Mouse (Mus musculus) layer of hippocampus, adult 11-12 months (tissue): Measurements from ENCODE around the gene Tenm2.
A peak's percentile ranks its signal among the peaks of the same experiment; 100 is the strongest.

Experiments
- DNase-seq: peaks from one replicate; pipeline ENCODE4 v3.0.0; 2022; ENCODE audit warnings: low spot score

Gene Tenm2

DNA sequence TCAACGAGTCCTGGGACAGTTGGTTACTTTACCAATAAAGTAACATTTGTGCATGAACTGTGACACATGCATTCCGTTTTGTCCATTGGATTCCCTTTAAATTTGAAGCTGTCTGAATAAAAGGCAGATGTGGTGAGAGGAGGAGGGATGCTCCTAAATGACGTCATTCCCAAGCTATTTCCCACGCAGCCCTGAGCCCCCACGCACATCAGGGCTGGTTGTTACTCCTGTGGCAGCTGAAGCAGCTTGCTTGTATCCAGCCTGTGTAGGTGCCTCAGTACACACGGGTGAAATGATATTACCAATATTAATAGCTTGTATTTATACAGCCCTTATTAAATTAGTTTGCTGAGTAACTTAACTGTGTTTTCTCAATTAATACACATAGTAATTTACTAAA is 884.0 kb downstream of the Tenm2 start:
- no peak for DNase-seq

DNA sequence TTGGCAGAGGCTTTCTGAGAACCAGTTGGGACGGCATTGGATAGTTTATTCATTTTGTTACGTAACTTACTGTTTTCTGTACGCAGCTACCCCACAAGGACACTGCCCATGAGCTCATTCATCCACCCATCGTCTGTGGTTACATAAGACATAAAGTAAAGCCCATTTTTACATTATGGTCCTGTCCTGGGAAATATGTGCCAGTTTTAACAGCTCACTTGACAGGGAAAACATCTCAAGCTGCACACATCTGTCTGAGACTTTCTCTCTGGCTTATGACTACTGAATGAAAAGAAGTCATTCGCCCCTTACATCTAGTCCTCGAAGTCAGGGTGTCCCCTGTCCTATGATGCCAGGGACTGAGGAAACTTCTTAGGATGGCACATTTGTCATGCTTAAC is 884.4 kb downstream of the Tenm2 start:
- DNase-seq: no peak

DNA sequence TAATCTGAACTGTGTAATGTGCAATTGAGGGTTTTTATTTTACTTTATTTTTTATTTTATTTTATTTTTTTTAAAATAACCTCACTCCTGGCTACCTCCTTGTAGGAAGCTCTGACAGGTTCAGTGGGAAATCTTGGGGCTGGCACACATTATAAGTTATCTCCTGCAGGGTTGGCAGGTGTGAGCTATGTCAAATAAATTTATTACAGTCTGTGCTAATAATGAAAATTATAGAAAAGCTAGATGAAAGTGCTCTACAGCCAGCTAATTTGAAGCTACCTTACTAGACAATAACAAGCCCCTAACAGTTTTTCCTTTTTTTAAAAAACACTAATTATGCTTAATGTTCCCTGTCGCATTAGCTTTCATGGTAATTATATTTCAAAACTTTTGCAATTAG is 885.5 kb downstream of the Tenm2 start:
- no peak for DNase-seq

DNA sequence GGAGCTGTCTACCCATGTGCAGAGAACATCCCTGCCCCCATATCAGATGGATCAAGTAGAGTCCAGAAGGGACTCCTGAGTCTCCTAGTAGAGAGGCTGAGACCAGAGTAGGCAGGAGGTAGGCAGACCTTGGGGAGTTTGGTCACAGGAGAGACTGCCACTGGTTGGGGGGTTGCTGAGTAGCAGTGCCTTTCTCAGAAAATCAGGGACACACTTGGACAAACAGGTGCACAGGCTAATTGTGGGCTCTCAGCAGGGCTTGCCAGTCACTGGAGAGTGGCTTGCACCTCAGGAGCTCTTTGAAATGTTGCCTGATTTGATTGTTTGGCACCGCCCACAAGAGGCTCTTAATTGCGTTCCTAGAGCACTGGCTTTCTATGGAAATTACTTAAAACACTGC is 885.9 kb downstream of the Tenm2 start:
- no peak for DNase-seq

DNA sequence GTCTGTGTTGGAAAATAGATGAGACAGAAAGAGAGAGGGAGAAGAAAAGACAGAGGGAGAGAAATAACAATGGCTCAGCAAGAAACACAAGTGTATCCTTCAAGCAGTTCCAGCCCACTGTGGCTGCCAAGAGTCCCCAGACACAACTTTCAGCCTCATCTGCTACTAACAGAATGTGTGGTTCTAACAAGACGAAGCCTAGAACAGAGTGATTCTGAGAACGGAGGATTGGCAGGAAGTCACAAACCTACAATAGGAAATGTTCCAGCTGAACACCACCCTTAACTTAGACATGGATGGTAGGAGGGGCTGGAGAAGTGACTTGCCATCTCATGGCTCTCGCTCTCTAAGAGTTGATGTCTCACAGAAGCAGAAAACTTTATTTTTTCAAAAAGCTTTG is 894.0 kb downstream of the Tenm2 start:
- DNase-seq: peak; percentile 59

DNA sequence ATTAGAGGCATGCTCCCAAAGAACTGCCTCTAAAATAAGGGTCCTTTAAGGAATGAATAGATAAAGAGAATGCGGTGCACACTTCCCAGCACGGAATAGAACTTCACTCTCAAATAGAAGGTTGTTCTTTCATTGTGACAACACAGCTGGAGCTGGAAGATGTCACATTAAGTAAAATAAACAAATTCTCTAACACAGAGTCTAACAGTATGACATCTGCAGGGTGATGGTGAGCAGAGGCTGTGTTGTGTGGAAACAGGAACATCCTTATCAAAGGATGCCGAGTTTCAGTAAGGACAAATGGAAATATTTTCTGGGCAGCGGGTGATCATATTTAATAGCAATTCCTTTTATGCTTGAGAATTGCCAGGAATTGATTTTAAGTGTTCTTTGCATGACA is 897.3 kb downstream of the Tenm2 start:
- DNase-seq: no peak

DNA sequence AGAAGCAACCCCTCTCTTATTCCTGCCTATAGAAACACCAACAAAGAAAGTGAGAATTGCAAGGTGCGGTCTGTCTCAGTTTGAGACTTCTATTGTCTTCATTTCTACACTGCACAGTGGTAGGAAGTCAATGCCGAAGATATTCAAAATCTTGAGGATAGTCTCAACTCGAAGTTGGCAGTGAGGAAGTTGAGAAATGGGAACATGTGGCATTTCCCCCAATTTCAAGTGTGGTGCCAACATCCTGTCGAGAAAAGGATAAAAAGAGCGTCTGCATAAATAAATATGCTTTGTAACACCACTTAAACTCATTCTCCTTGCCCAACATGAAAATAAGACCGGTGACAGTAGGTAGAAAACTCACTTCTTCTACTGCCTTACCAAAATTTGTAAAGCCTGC is 898.7 kb downstream of the Tenm2 start:
- DNase-seq: no peak

DNA sequence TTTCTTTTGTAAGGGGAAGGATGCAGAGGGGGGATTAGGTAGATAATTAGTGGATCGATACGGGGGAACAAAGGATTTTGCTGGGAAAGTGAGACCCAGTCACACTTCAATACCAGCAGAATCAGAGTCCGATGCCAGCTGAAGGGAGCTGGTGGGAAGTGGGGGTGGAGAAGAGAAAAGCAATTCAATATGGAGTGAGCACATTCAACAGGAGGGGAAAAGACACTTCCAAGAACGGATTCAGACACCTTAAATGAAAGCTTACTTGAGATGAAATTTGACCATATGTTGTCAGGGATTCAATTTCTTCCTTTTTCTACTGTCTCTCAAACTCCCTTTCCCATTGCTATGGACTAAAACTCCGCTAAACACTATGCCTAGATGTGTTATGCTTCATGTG is 900.6 kb downstream of the Tenm2 start:
- DNase-seq: no peak

DNA sequence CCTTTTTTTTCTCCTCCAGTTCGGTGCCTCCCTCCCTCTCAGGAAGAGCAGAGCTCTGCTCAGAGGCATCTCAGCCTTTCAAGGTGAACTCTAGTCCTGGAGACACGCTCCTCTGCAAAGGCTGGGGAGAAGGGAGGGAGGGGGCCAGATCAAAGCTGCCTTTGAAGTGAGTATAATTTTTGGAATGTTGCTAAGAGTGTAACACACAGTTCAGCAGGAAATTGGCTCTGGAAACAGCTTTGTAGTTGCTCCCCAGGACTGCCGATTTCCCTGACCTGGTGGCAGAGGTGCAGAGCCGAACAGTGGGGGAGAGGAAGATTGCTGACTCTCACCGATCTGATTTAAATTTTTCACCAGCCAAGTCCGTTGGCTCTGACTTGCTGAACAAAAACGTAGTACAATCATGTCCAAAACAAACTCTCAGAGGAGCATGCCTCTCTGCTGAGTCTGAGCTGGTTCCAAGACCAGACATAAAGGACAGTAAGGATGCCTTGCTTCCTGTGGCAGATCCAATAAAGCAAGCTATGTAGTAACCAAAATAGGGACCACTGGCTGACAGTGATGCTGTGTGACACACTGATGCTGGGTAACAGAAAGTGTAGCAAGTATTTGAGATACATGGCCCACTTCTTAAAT is 901.5 kb downstream of the Tenm2 start:
- DNase-seq: no peak

DNA sequence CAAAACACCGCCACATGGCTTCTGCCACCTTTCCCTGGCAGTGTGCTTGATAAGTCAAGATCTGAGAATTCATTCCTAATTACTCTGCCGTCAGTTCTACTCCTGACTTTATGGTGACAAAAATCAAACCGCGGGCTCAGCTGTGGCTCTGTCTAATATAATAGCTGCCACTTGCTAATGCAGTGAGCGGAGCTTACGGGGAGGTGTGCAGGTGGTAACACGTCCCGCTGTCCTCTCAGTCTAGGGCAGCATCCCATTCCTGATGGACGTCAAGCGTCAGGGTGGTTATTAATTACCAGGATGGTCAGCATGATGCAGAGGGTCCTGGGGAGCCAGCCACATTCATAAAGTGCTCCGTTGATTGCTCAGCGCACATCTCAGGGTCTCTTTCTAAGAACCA is 903.5 kb downstream of the Tenm2 start:
- DNase-seq: no peak

DNA sequence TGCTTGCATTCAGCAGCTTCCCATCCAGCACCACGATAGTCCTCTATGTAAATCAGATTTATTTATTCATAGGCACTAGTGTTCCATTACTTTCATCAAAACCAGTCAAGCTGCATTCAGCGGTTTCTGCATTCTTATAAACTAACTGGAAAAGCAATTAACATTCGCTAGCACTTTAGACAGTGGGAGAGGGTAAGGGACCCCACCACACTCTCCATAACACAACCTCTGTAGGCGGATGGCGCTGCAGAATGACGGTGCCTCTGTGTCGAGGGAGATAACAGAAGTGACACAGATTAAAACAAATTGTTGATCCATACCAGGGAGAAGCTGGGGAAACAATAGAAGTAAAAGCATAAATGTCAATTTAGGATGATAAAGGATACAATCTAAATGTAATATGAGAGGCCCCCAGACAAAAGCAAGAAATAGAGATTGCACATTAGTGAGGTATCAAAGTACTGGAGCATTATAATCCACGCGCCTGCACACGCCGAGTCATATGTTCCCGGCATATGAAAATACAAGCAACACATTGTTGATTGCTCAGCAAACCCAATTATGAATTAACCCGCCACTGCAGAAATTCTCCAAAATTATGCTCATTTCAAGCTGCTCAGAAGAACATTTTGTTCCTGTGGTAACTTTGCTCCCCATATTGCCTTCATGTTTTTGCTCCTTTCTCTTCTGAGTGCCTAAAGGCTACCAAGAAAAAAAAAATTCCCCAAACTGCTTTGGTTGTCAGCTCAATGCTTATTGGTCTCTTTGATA is 904.2 kb downstream of the Tenm2 start:
- peak; percentile 32 for DNase-seq

DNA sequence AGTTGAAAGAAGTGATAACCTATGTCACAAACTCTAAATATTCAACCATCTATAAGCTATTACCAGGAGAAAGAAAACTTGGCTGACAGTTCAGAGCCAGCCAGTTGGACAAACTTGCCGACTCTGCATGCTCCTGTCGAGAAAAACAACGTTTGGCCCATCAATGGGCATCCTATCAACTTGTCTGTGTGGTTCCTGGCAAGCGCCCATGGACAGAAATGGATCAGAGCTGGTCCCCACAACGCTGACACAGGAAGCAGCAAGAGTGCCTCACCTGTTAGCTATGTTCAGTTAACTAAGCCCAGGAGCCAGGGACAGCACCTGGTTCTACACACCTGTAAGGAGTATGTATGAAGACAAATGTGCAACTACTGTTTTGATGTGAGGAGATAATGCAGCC is 908.5 kb downstream of the Tenm2 start:
- DNase-seq: no peak

DNA sequence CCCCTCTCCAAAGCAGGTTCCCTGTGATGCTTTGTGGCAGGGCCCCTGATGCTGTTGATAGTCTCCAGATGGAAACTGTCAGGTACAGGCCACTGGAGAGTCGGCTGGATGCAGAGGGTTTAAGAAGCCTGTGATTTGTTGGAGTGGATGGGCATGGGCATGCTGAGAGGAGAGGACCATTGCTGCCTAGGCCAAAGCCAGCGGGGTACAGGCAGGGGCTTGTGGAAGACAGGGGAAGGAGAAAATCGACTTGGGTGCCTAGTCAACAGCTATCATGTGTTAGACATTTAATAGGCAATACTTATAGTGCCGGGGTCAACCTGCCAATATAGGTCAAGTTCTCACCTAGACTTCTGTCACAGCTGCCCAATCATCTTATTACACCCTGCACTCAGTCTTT is 926.4 kb downstream of the Tenm2 start:
- DNase-seq: no peak

DNA sequence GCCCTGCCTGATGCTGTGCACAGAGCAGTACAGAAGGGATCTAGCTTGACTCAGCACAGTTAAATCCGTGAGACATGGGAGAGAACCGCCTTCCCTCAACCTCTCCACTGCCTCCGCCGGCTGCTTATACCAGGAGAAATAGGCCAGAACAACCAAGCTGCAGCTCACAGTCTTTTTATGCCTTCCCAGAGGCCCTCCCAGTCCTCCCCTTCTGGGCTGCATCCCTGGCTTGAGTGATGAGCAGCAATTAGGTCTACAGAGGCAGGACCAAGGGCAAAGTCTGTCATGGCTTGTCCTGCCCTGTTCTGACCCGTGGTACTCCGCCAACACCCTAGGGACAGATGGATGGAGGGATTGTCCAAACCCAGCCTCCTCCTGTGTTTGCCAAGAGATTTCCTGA is 928.5 kb downstream of the Tenm2 start:
- DNase-seq: peak; percentile 35

DNA sequence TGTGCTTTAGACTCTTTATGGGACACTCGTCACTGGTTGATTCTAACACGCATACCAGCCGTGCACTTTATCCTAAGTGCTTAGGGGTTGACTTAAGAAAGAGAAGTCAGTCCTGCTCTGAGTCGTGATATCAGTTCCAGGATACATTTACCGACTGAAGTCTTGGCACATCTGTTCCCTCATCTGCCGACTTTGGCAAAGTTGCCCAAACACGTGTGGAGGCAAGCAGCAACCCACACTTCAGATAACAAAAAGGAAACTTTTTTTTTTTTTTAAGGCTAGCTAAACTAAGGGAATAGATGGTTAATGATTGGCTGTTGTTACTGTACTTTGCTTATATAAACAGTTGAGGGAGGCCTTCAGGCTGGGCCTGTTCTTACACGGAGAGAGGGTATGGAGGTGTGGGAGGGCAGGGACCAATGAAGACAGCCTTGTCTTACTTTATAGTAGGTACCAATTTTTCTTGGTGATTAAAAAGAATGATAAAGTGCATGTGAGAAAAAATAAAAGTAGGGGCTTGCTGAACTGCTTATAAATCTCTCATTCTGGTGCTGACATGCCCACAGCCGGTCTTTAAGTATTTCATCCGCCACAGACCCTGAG is 930.3 kb downstream of the Tenm2 start:
- DNase-seq: no peak

DNA sequence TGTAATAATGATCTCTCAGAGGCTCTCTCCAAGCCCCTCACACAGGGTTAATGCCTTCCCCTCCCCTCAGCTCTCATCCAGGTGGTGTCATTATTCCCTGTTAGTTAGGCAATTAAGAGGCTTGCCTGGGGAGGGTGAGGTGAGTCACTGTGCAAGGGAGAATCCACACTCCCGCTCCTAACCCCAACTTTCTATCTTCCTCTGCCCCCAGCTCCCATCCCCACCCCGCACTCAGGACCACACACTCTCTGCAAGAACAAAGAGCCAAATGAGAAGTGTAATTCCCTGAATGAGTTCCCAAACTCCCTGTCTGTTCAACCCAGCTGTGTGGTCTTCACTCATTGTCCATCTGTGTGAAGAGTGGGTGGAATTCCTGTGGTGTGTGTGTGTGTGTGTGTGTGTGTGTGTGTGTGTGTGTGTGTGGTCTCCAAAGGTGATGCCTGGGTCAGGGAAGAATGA is 932.8 kb downstream of the Tenm2 start:
- no peak for DNase-seq

DNA sequence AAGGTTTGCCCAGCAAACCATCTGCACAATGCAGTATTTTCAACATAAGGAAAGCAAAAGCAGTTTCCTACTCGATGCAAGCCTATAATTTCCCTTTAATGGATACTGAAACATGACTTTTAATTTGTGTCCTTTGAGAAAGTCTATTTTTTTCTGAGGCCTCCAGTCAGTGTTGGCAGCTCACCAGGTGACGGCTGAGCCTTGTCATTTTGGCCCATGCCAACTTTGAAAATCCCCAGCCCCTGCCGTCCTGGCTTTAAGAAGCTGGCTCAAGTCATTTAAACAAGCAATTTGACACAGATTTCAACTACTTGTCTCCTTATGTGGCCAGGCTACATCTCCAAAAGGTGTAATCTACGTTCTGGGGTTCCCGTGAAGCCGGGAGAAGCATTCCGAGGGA is 933.7 kb downstream of the Tenm2 start:
- DNase-seq: no peak

DNA sequence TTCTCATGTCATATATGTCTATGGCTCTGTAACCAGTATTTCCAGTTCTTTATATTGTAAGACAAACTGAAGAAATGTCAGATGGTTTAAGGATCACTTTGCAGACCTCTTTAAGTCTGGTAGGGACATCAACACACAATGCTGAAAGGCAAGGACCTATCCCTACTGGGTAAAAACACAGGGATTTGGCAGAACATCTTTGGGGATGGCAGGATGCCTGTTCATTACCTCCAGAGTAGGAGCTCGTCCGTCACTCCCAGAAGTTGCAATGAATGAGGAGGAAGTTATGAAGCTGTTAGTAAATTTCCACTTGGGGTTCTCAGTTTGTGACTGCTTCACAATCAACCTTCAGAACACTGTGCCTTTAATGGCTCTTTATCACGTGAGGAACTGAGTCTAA is 939.2 kb downstream of the Tenm2 start:
- peak; percentile 46 for DNase-seq

DNA sequence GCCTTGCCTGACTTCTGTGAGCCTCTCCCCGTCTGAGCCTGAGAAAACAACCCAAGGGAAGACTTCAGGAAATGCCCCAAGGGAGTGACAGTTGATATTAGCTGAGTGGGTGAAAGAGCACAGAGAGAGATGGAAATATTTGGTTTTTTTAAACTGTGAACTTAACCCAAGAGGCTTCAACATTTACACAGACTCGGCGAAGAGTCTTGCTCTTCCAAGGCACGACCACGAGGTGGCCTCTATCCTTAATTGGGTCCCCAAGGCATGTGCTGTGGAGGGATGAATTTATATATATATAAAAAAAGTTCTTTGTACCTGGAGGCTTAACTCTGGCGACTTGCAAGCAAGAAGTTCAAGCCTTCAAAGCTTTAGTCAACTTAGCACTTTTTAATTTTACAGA is 943.6 kb downstream of the Tenm2 start:
- DNase-seq: no peak

DNA sequence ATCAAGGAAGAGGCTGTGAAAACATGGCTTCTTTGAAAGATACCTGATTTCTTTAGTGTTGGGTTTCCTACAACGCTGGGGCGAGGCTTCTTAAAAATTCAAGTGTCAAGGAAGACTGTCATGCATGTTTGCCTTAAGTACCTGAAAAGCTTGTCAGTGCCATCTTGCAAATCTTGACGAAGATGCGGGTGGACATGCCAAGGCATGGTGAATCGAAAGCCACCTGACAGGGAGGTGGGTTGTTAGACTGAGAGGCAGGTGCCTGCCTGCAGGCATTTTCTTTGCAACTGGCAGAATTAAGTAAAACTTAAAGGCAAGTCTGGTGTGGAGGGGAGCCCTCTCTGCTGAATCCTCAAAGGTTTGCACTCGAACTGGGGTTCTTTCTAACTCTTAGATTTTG is 949.5 kb downstream of the Tenm2 start:
- DNase-seq: no peak

DNA sequence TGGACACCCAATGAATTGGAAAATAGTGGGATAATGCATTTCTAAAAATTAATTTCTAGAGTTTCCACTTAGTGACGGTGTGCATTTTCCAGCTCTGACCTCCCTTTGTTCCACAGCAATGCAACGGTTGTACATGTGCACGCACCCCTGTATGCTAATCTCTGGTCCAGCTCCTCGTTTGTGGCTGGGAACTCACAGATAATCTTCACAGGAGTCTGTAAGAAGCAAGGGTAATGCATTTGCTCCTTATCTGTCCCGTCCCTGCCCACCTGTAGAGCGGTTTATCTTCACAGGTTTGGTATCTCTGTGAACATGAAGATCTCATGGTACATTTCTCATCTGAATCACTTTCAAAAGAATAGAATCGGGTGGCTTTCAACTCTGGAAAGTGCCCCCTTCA is 955.2 kb downstream of the Tenm2 start:
- no peak for DNase-seq

DNA sequence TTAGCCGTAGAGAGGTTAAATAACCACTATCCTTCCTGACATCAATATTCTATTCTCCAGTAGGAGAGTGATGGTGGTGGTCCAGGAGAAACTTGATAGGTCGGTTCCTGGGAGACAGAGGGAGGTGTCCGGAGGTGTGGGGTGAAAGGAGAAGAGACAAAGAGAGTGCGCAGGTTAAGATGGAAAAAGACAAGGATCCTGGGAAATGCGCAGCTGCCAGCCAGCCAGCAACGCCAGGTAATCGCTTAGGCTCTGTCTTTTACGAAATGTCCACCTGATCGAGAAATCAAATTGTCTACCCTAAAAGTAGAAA is 957.9 kb downstream of the Tenm2 start:
- no peak for DNase-seq

DNA sequence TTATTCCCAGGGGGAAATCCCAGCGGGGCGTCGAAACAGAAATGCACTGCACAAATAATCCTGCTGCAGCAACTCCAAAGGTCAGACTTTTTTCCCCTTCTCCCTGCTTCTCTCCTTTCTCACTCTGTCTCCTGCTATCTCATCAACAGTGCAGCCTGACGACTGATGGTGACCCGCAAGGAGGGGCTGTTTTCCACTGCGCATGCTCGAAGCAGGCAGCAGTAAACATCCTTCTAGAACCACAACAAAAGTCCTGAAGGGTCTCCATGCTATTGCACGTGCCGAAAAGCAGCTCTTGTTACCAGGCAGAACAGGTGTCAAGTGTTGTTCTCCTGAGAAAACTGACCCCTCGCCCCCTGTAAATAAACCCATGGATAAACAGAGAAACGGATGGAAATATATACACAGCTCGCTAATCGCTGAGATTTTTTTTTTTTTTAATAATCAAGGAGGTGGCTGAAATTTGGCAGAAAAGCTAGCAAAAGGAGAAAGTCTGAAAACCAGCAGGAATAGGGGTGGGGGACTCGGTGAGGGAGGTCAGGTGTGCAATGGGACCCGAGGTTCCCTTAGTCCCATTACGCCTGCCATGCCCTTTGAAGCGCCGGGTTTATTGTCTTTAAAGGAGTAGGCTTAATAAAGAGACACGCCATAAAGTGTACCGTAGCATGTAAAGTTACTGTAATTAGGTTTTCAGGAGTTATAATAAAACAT is 958.4 kb downstream of the Tenm2 start:
- DNase-seq: no peak
